Mouse (Mus musculus) CH12.LX (cell line): ENCODE results near the gene Ren1. TPM values are rescaled to one million over a fixed set of nuclear protein-coding genes. Genes with fewer than 3 reads are reported as not detected.

Experiments
- DNase-seq: peaks from one replicate; pipeline ENCODE4 v3.0.0-alpha.2; 2013; ENCODE audit errors: extremely low read depth
- H3K27ac ChIP-seq: 2 replicates; pipeline ENCODE4 v1.5.1; 2012; ENCODE audit warnings: low read depth, mild to moderate bottlenecking, control low read depth, moderate library complexity; ENCODE audit not compliant: insufficient read depth
- H3K27me3 ChIP-seq: replicated peaks from 2 replicates; pipeline ENCODE3; 2012; ENCODE audit warnings: inconsistent platforms
- H3K36me3 ChIP-seq, 2 experiments: replicated peaks in 1 of 2; 2 replicates each; pipeline versions ENCODE3 to v1.6.1; 2012; ENCODE audit warnings: inconsistent platforms in 1 of 2, low read length in 1 of 2, mild to moderate bottlenecking in 1 of 2, mixed read lengths in 1 of 2, moderate library complexity in 1 of 2; ENCODE audit not compliant: control insufficient read depth in 1 of 2, insufficient read depth in 1 of 2
- H3K4me1 ChIP-seq, 2 experiments: 2 replicates each; pipeline ENCODE4 v1.6.1; 2012; ENCODE audit warnings: inconsistent platforms in 1 of 2, moderate library complexity in 1 of 2; ENCODE audit not compliant: insufficient read depth in 2 of 2, control insufficient read depth in 1 of 2
- H3K4me2 ChIP-seq: 2 replicates; pipeline ENCODE4 v1.6.1; 2012; ENCODE audit warnings: low read depth, mild to moderate bottlenecking, control low read depth; ENCODE audit not compliant: poor library complexity, insufficient read depth, severe bottlenecking
- H3K4me3 ChIP-seq, 3 experiments: fragments of 150-350 bp in 1 of 3; sonication (generic) in 1 of 3; replicated peaks in 1 of 3; 2 replicates each; pipeline versions ENCODE3 to v1.5.1; 2011 to 2012; ENCODE audit warnings: low read depth in 2 of 3, low read length in 2 of 3, mild to moderate bottlenecking in 2 of 3, moderate library complexity in 2 of 3, control low read depth in 1 of 3, improper control_type of control experiment in 1 of 3, inconsistent platforms in 1 of 3, mixed read lengths in 1 of 3; ENCODE audit not compliant: poor library complexity in 1 of 3
- H3K79me2 ChIP-seq: replicated peaks from 2 replicates; pipeline ENCODE4 v1.6.1; 2012; ENCODE audit warnings: mild to moderate bottlenecking, moderate library complexity; ENCODE audit not compliant: control insufficient read depth, poor library complexity, insufficient read depth, severe bottlenecking; ENCODE audit errors: extremely low read depth
- H3K9ac ChIP-seq: 2 replicates; pipeline ENCODE4 v1.6.1; 2012; ENCODE audit warnings: low read depth, mild to moderate bottlenecking, control low read depth, moderate library complexity; ENCODE audit not compliant: insufficient read depth
- H3K9me3 ChIP-seq: replicated peaks from 2 replicates; pipeline ENCODE3; 2012; ENCODE audit warnings: low read length, inconsistent platforms, mixed read lengths
- BHLHE40 ChIP-seq: IDR thresholded peaks from 2 replicates; pipeline ENCODE4 v1.6.1; 2011; ENCODE audit warnings: mild to moderate bottlenecking, low read depth, low read length, improper control_type of control experiment
- CHD1 ChIP-seq: IDR thresholded peaks from 2 replicates; pipeline ENCODE4 v1.6.1; 2012; ENCODE audit warnings: low read depth, low read length, improper control_type of control experiment, inconsistent platforms
- ELF1 ChIP-seq: IDR thresholded peaks from 2 replicates; pipeline ENCODE4 v1.6.1; 2014; ENCODE audit warnings: low read depth, mild to moderate bottlenecking, inconsistent platforms, low read length, improper control_type of control experiment
- ETS1 ChIP-seq: conservative IDR thresholded peaks from 2 replicates; pipeline ENCODE4 v1.6.1; 2012; ENCODE audit warnings: low read depth, mild to moderate bottlenecking, inconsistent platforms, low read length, improper control_type of control experiment, moderate library complexity
- IRF4 ChIP-seq: IDR thresholded peaks from 2 replicates; pipeline ENCODE4 v1.6.1; 2014; ENCODE audit warnings: low read depth, mild to moderate bottlenecking, inconsistent platforms, low read length, improper control_type of control experiment
- MAFK ChIP-seq: IDR thresholded peaks from 2 replicates; pipeline ENCODE4 v1.6.1; 2011; ENCODE audit warnings: low read length, improper control_type of control experiment; ENCODE audit not compliant: insufficient replicate concordance
- MYC ChIP-seq: IDR thresholded peaks from 2 replicates; pipeline ENCODE4 v1.6.1; 2011; ENCODE audit warnings: low read depth, mild to moderate bottlenecking, improper control_type of control experiment, low read length
- NRF1 ChIP-seq: IDR thresholded peaks from 2 replicates; pipeline ENCODE4 v1.6.1; 2014; ENCODE audit warnings: low read depth, mild to moderate bottlenecking, inconsistent platforms, low read length, improper control_type of control experiment, moderate library complexity
- POLR2A ChIP-seq: IDR thresholded peaks from 2 replicates; pipeline ENCODE4 v1.6.1; 2011; ENCODE audit warnings: low read depth, mild to moderate bottlenecking, improper control_type of control experiment, low read length
- SMC3 ChIP-seq: IDR thresholded peaks from 2 replicates; pipeline ENCODE4 v1.6.1; 2011; ENCODE audit warnings: low read depth, low read length, improper control_type of control experiment
- TBP ChIP-seq: conservative IDR thresholded peaks from 2 replicates; pipeline ENCODE4 v1.6.1; 2011; ENCODE audit warnings: low read depth, low read length, improper control_type of control experiment
- USF1 ChIP-seq: IDR thresholded peaks from 2 replicates; pipeline ENCODE4 v1.6.1; 2014; ENCODE audit warnings: low read depth, mild to moderate bottlenecking, inconsistent platforms, low read length, improper control_type of control experiment
- ZC3H11A ChIP-seq: IDR thresholded peaks from 2 replicates; pipeline ENCODE4 v1.6.1; 2012; ENCODE audit warnings: low read depth, mild to moderate bottlenecking, inconsistent platforms, low read length, improper control_type of control experiment
- ZNF384 ChIP-seq: IDR thresholded peaks from 2 replicates; pipeline ENCODE4 v1.6.1; 2012; ENCODE audit warnings: low read depth, low read length, improper control_type of control experiment, inconsistent platforms
- dilution Hi-C: fragments of 300-500 bp; cut with MboI; formaldehyde crosslinking; loops from 2 replicates; pipeline ENCODE4 v1.14.3; 2020; ENCODE audit warnings: low sequenced_read_pairs; ENCODE audit not compliant: extremely low pct_unique_long_range_greater_than_20kb, extremely low pct_ligation_motif_present
- in situ Hi-C: fragments of 300-500 bp; cut with MboI; formaldehyde crosslinking; loops from 3 replicates; pipeline ENCODE4 v1.14.3; 2019; ENCODE audit warnings: low sequenced_read_pairs, low pct_ligation_motif_present, low pct_unique_long_range_greater_than_20kb, mixed read lengths
- polyA plus RNA-seq: library from polyadenylated mRNA; unstranded; fragments of >175 nt; gene quantifications from 2 replicates; pipeline ENCODE4 v1.2.1, GENCODE M21; 2012; ENCODE audit warnings: low read depth; ENCODE audit not compliant: insufficient read length
- total RNA-seq, 2 experiments: library from RNA; depleted of rRNA; stranded (reverse); fragments of 300-350 nt in 1 of 2; fragments of >200 nt in 1 of 2; gene quantifications; 2 replicates each; pipeline ENCODE4 v1.2.3; 2012 to 2014

Ren1 gene
- total and polyA plus RNA-seq, 3 experiments = 0.08 TPM; not detected in 2

- Histone ChIP-seq H3K27ac (no peak overlapping the region), H3K9me3 (no peaks in the 10 kb centered on the region), H3K79me2 (no peaks in the 10 kb centered on the region), H3K4me1 (peaks cover 8 to 26% of the 10 kb centered on the region in 2 experiments; a peak in 3 of 4 replicates), H3K27me3 (peaks cover 96% of the 10 kb centered on the region), H3K36me3 (no peaks in the 10 kb centered on the region), H3K4me2 (no peak overlapping the region), H3K9ac (no peak overlapping the region), H3K4me3 (no peak overlapping the region)
- TF ChIP-seq IRF4 = no peak
- TF ChIP-seq MYC = no peak
- TF ChIP-seq TBP = no peak
- no peak for TF ChIP-seq SMC3
- dilution Hi-C loops (no loop called here), in situ Hi-C loops (loop anchor here (25.0 kb wide), 1 partner anchor 331 kb away; the partner anchor contains the start of genes Mdm4 and Pik3c2b)
- DNase-seq = no peak
Observed at GRCm38 (mm10) chr1:133367606-133368488, 17.5 kb downstream of the Ren1 start.

GRCm38 (mm10) chr1:133368644-133369043 is 18.3 kb downstream of the Ren1 start:
- H3K79me2 ChIP-seq = no peaks in the 10 kb centered on the region
- H3K36me3 ChIP-seq = no peaks in the 10 kb centered on the region
- no peak for TF ChIP-seq BHLHE40
- TF ChIP-seq ZNF384 = no peak
- TF ChIP-seq ELF1 = no peak
- TF ChIP-seq MAFK = no peak
- TF ChIP-seq CHD1 = no peak
- TF ChIP-seq ZC3H11A = no peak
- no peak for TF ChIP-seq POLR2A
- no peak for TF ChIP-seq NRF1
- no peak for TF ChIP-seq USF1
- no peak for TF ChIP-seq ETS1
- no peak overlapping the region for H3K4me3 ChIP-seq
- no peak overlapping the region for H3K9ac ChIP-seq
- no peak overlapping the region for H3K27ac ChIP-seq
- H3K9me3 ChIP-seq = no peaks in the 10 kb centered on the region
- in situ Hi-C loops = loop anchor here (25.0 kb wide), 1 partner anchor 331 kb away; the partner anchor contains the start of genes Mdm4 and Pik3c2b
- dilution Hi-C loops = no loop called here
- DNase-seq = no peak
- peaks cover 4 to 19% of the 10 kb centered on the region in 2 experiments; a peak in 3 of 4 replicates for H3K4me1 ChIP-seq
- no peak overlapping the region for H3K4me2 ChIP-seq
- peaks cover 96% of the 10 kb centered on the region for H3K27me3 ChIP-seq
